Mouse (Mus musculus): ENCODE results near the gene Phlda3.

Phlda3 gene

GRCm38 (mm10) chr1:135789815-135790214 is 23.9 kb downstream of the Phlda3 start:
- intact Hi-C loops (cut with DNase I), result no loop called here

GRCm38 (mm10) chr1:135792143-135792939 is 26.4 kb downstream of the Phlda3 start:
- intact Hi-C loops (cut with DNase I), result no loop called here

- intact Hi-C loops (cut with DNase I), result no loop called here
Observed at GRCm38 (mm10) chr1:135793370-135794215, 27.7 kb downstream of the Phlda3 start.

- intact Hi-C loops (cut with DNase I), result no loop called here
Observed at GRCm38 (mm10) chr1:135794216-135795134, 28.6 kb downstream of the Phlda3 start.

- intact Hi-C loops (cut with DNase I), result no loop called here
Observed at GRCm38 (mm10) chr1:135798492-135798891, 32.6 kb downstream of the Phlda3 start.

- intact Hi-C loops (cut with DNase I), result no loop called here
Observed at GRCm38 (mm10) chr1:135799109-135799627, 33.2 kb downstream of the Phlda3 start.

GRCm38 (mm10) chr1:135800192-135800950 is 34.5 kb downstream of the Phlda3 start:
- intact Hi-C loops (cut with DNase I), result no loop called here

- intact Hi-C loops (cut with DNase I), result no loop called here
Observed at GRCm38 (mm10) chr1:135807546-135807945, 41.6 kb downstream of the Phlda3 start.

GRCm38 (mm10) chr1:135810180-135810579 is 44.3 kb downstream of the Phlda3 start:
- intact Hi-C loops (cut with DNase I), result no loop called here

- intact Hi-C loops (cut with DNase I), result no loop called here
Observed at GRCm38 (mm10) chr1:135811016-135811646, 45.2 kb downstream of the Phlda3 start.

GRCm38 (mm10) chr1:135812205-135812604 is 46.3 kb downstream of the Phlda3 start:
- intact Hi-C loops (cut with DNase I), result no loop called here

- intact Hi-C loops (cut with DNase I), result no loop called here
Observed at GRCm38 (mm10) chr1:135812618-135813017, 46.7 kb downstream of the Phlda3 start.

GRCm38 (mm10) chr1:135813071-135813470 is 47.2 kb downstream of the Phlda3 start:
- intact Hi-C loops (cut with DNase I), result no loop called here

- intact Hi-C loops (cut with DNase I), result no loop called here
Observed at GRCm38 (mm10) chr1:135813687-135814395, 47.9 kb downstream of the Phlda3 start.

GRCm38 (mm10) chr1:135814531-135814930 is 48.6 kb downstream of the Phlda3 start:
- intact Hi-C loops (cut with DNase I), result no loop called here

- intact Hi-C loops (cut with DNase I), result no loop called here
Observed at GRCm38 (mm10) chr1:135817595-135817994, 51.7 kb downstream of the Phlda3 start.

- intact Hi-C loops (cut with DNase I), result no loop called here
Observed at GRCm38 (mm10) chr1:135818481-135819086, 52.7 kb downstream of the Phlda3 start, which contains the start of gene Lad1. Lad1 (plus strand) TSS chr1:135818598.
